In the genomic region with DNA sequence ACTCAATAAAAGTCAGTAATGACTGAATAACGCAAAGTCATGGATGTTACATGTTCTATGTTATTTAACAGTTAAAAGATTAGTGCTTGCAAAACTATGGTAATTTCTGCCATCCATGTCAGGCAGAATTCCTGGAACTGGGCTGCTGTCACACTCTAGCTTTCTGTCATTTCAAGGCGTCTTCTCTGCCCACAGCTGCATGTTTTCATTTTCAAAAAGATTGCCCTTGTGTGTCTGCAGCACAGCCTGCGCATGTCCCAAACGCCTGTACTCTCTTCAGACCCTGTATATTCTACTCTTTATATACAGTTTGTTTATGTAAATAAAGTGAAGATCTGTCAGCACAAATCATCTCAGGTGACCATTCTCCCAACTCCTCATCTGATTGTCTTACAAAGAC, we compare ENCODE assay signal across 17 mouse cellular contexts.
"Had no signal": no experiment of that assay in that cellular context is flagged by ENCODE, and none has a peak within 500 bp of the region (broad histone marks: within the 10 kb centered on the region; RNA-seq: fewer than 3 reads in every experiment).

No protein-coding gene starts in this region.

- H3K4me3 ChIP-seq: liver, embryonic 13.5 days; liver, embryonic 15.5 days; megakaryocyte, embryonic 14.5 days; midbrain, embryonic 13.5 days; midbrain, embryonic 15.5 days; neural tube, embryonic 12.5 days; stomach, embryonic 15.5 days had no signal

- H3K27ac ChIP-seq: liver, embryonic 13.5 days; liver, embryonic 15.5 days; macrophage; midbrain, embryonic 13.5 days; midbrain, embryonic 15.5 days; neural tube, embryonic 12.5 days; stomach, embryonic 15.5 days; stomach, postnatal 0 days had no signal

- DNase-seq: liver; liver, embryonic 13.5 days; liver, postnatal 0 days; right cerebral cortex, postnatal 14 days; thymus, adult 2 months; thymus, postnatal 25 days; thymus, postnatal 4 days had no signal

- ATAC-seq: liver, postnatal 0 days; midbrain, embryonic 13.5 days; midbrain, embryonic 15.5 days had no signal

- H3K4me1 ChIP-seq: liver, embryonic 13.5 days; liver, embryonic 15.5 days; megakaryocyte, embryonic 14.5 days; midbrain, embryonic 13.5 days; midbrain, embryonic 15.5 days; neural tube, embryonic 12.5 days; stomach, embryonic 15.5 days had no signal

- H3K9me3 ChIP-seq: liver, embryonic 13.5 days; liver, embryonic 15.5 days; megakaryocyte, embryonic 14.5 days; midbrain, embryonic 13.5 days; midbrain, embryonic 15.5 days; neural tube, embryonic 12.5 days; stomach, embryonic 15.5 days had no signal

- H3K36me3 ChIP-seq: liver, embryonic 13.5 days; liver, embryonic 15.5 days; midbrain, embryonic 13.5 days; midbrain, embryonic 15.5 days; neural tube, embryonic 12.5 days; stomach, embryonic 15.5 days had no signal

- H3K4me2 ChIP-seq: liver, embryonic 11.5 days; liver, embryonic 13.5 days; liver, embryonic 15.5 days; midbrain, embryonic 11.5 days; midbrain, embryonic 13.5 days; midbrain, embryonic 15.5 days; neural tube, embryonic 12.5 days; stomach, embryonic 15.5 days had no signal

- H3K27me3 ChIP-seq: liver, embryonic 13.5 days; liver, embryonic 15.5 days; megakaryocyte, embryonic 14.5 days; midbrain, embryonic 13.5 days; midbrain, embryonic 15.5 days; neural tube, embryonic 12.5 days; stomach, embryonic 15.5 days had no signal

- H3K9ac ChIP-seq: liver, embryonic 13.5 days; liver, embryonic 15.5 days; liver, postnatal 0 days; midbrain, embryonic 13.5 days; midbrain, embryonic 15.5 days; neural tube, embryonic 12.5 days; stomach, embryonic 15.5 days had no signal
